In genomic region chr4:117658582-117659444, GRCm38 (mm10) we compare ENCODE assay signal across 9 mouse cellular contexts. TPM values are rescaled to one million over a fixed set of nuclear protein-coding genes. Genes with fewer than 3 reads are reported as not detected.
DNase-seq lines count a peak whose midpoint lies in the region; ATAC-seq and TF ChIP-seq lines count a peak whose summit lies in the region.
"Had no signal": no experiment of that assay in that cellular context is flagged by ENCODE, and none has a peak within 500 bp of the region (broad histone marks: within the 10 kb centered on the region; RNA-seq: fewer than 3 reads in every experiment).

No protein-coding gene starts in this region.

- no peak overlapping the region for H3K4me2 ChIP-seq in liver, embryonic 12.5 days

- H3K9ac ChIP-seq in liver, embryonic 12.5 days, result no peak overlapping the region

- H3K27me3 ChIP-seq in liver, embryonic 12.5 days (replicated peaks), result no peaks in the 10 kb centered on the region
- no peaks in the 10 kb centered on the region for H3K27me3 ChIP-seq in small intestine, adult 2 months (ENCODE audit: control insufficient read depth, insufficient read depth, low read length)
- no peaks in the 10 kb centered on the region for H3K27me3 ChIP-seq in cerebellum, adult 2 months (ENCODE audit: control insufficient read depth, insufficient read depth, low read length)
- H3K27me3 ChIP-seq: megakaryocyte, embryonic 14.5 days had no signal

- no peaks in the 10 kb centered on the region for H3K9me3 ChIP-seq in liver, embryonic 12.5 days (replicated peaks)
- H3K9me3 ChIP-seq: megakaryocyte, embryonic 14.5 days had no signal

- TF ChIP-seq POLR2A in small intestine, adult 2 months (IDR thresholded peaks at IDR 0.05; ENCODE audit: low read depth, low read length), result no peak
- TF ChIP-seq POLR2A in cerebellum, adult 2 months (IDR thresholded peaks at IDR 0.05; ENCODE audit: borderline replicate concordance, insufficient read depth, low read length), result no peak

- no peak for ATAC-seq in liver, embryonic 12.5 days

- no peak overlapping the region for H3K27ac ChIP-seq in liver, embryonic 12.5 days
- no peak overlapping the region for H3K27ac ChIP-seq in small intestine, adult 2 months (ENCODE audit: insufficient read depth, low read depth, low read length)
- no peak overlapping the region for H3K27ac ChIP-seq in cerebellum, adult 2 months (ENCODE audit: insufficient read depth, low read length)

- H3K4me1 ChIP-seq in liver, embryonic 12.5 days, result peaks cover 3% of the 10 kb centered on the region; the same call in 1 of the 2 replicates
- H3K4me1 ChIP-seq in small intestine, adult 2 months (ENCODE audit: control insufficient read depth, insufficient read depth, insufficient read length, low read length), result peaks cover 3% of the 10 kb centered on the region; the same call in 1 of the 2 replicates
- H3K4me1 ChIP-seq in cerebellum, adult 2 months (ENCODE audit: control insufficient read depth, insufficient read depth, low read length), result peaks cover 18% of the 10 kb centered on the region

- DNase-seq in liver, result peak; percentile 33
- peak; percentile 84 for DNase-seq in R1 (ENCODE audit: low read depth, low spot score)
- DNase-seq in forelimb bud, embryonic 11.5 days (ENCODE audit: low read depth, low spot score), result peak; percentile 95
- DNase-seq in large intestine, adult 2 months (ENCODE audit: low read depth, low spot score), result peak; percentile 69
- DNase-seq in cerebellum, adult 2 months, result no peak
- DNase-seq in cerebellum, adult 11-12 months, result no peak

- peak; percentile 52; the same call in 1 of the 2 replicates for TF ChIP-seq CTCF in small intestine, adult 2 months (IDR thresholded peaks at IDR 0.05; ENCODE audit: extremely low read depth, insufficient read length, insufficient replicate concordance, low read depth, low read length)
- TF ChIP-seq CTCF in cerebellum, adult 2 months (IDR thresholded peaks at IDR 0.05; ENCODE audit: borderline replicate concordance, insufficient read depth, low read depth, low read length), result no peak

- peaks cover 12% of the 10 kb centered on the region for H3K36me3 ChIP-seq in liver, embryonic 12.5 days
- no peaks in the 10 kb centered on the region for H3K36me3 ChIP-seq in small intestine, adult 2 months (ENCODE audit: control insufficient read depth, insufficient read depth, low read length)

- 64% methylated on average over 14 of the region's 14 CpGs for WGBS in liver, embryonic 12.5 days (ENCODE audit: insufficient replicate concordance)
- 45% methylated on average over 14 of the region's 14 CpGs for WGBS in large intestine, adult 2 months
- WGBS in small intestine, adult 2 months, result 50% methylated on average over 14 of the region's 14 CpGs
- WGBS in cerebellum, adult 2 months, result 81% methylated on average over 14 of the region's 14 CpGs

- no peak overlapping the region for H3K4me3 ChIP-seq in liver, embryonic 12.5 days
- H3K4me3 ChIP-seq in small intestine, adult 2 months (ENCODE audit: low read depth, low read length), result no peak overlapping the region
- H3K4me3 ChIP-seq in cerebellum, adult 2 months (replicated peaks; ENCODE audit: insufficient read depth, low read depth, low read length), result no peak overlapping the region
- H3K4me3 ChIP-seq: megakaryocyte, embryonic 14.5 days had no signal

RNA-seq across cellular contexts. Expression of gene Dmap1, which starts 23.3 kb away (rescaled TPM):
- polyA plus RNA-seq in liver, embryonic 12.5 days (2016; fragmentation: Nextera tagmentation; extraction: Ambion mirVana), result 30.4 and 31.1 TPM in 2 replicates
- 16.2 and 17.1 TPM in 2 replicates for polyA plus RNA-seq in large intestine, adult 2 months (2012; rRNA removed)
- 8.5 and 20.5 TPM in 2 replicates for polyA plus RNA-seq in small intestine, adult 2 months (2012; rRNA removed)
- polyA plus RNA-seq in cerebellum, adult 2 months (2012; rRNA removed), result 48.7 and 53.5 TPM in 2 replicates

Comparison
In these comparisons a context has a peak if more than half of its experiments do, and no peak if none do; other contexts are left out.
1. DNase-seq: peak in liver (single experiment), R1 (single experiment), forelimb bud, embryonic 11.5 days (single experiment) and large intestine, adult 2 months (single experiment); none in cerebellum, adult 2 months (0 of 2) and cerebellum, adult 11-12 months (single experiment).